ENCODE assay signal across 24 mouse cellular contexts in the genomic region with DNA sequence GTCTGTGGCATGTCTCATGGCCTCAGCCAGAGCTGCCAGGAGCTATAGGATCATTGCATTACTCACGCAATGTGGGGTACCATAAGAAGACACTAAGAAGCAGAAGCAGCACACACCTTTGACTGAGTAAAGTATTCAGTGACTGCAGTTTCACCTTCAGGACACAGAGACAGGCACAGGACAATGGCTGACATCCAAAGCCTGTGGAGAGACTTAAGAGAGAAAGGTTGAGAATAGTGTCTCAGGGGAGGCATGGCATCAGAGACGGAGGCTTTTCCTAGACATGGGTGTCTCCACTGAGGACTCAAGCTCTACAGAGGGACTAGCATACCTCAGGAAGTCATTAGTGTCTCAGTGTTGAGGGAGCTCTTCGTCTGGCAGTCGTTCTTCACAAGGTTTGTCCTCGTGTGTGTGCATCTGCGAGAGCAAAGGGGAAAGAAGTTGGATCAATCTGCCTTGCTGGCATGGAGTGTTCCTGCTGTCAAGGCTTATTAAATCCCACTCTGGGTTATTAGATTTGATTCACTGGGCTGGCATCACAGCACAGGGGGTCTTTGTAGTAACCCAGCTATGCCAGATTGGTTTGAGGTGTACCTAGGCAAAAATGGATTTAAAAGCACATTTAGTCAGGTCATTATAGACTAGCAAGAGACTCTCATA.
DNase-seq lines count a peak whose midpoint lies in the region; ATAC-seq and TF ChIP-seq lines count a peak whose summit lies in the region.
"Had no signal": no experiment of that assay in that cellular context is flagged by ENCODE, and none has a peak within 500 bp of the region (broad histone marks: within the 10 kb centered on the region; RNA-seq: fewer than 3 reads in every experiment).

No protein-coding gene starts in this region.

- intact Hi-C loops in heart, postnatal 25 days (cut with DNase I): no loop called here

- no peak for TF ChIP-seq CTCF in cerebellum, adult 2 months (IDR thresholded peaks at IDR 0.05; ENCODE audit: borderline replicate concordance, insufficient read depth, low read depth, low read length)
- TF ChIP-seq CTCF in brain, embryonic 14.5 days (IDR thresholded peaks at IDR 0.05; ENCODE audit: borderline replicate concordance, extremely low read depth, insufficient read depth, insufficient read length): no peak

- no peaks in the 10 kb centered on the region for H3K36me3 ChIP-seq in hindbrain, embryonic 15.5 days
- H3K36me3 ChIP-seq in hindbrain, embryonic 12.5 days: no peaks in the 10 kb centered on the region
- H3K36me3 ChIP-seq: embryonic facial prominence, embryonic 13.5 days; forebrain, embryonic 15.5 days; heart, embryonic 10.5 days; kidney, embryonic 15.5 days; limb, embryonic 15.5 days; lung, embryonic 15.5 days had no signal

- H3K27me3 ChIP-seq in cerebellum, adult 2 months (ENCODE audit: control insufficient read depth, insufficient read depth, low read length): no peaks in the 10 kb centered on the region
- no peaks in the 10 kb centered on the region for H3K27me3 ChIP-seq in hindbrain, embryonic 15.5 days
- H3K27me3 ChIP-seq in hindbrain, embryonic 12.5 days: no peaks in the 10 kb centered on the region
- H3K27me3 ChIP-seq: embryonic facial prominence, embryonic 13.5 days; forebrain, embryonic 15.5 days; kidney, embryonic 15.5 days; limb, embryonic 15.5 days; lung, embryonic 15.5 days; megakaryocyte, embryonic 14.5 days had no signal

- H3K4me1 ChIP-seq in cerebellum, adult 2 months (ENCODE audit: control insufficient read depth, insufficient read depth, low read length): peaks cover 5% of the 10 kb centered on the region; the same call in 1 of the 2 replicates
- 0 out of 2 replicates have a peak, but pooled peaks cover 4% of the 10 kb centered on the region for H3K4me1 ChIP-seq in hindbrain, embryonic 15.5 days (replicated peaks)
- no peaks in the 10 kb centered on the region for H3K4me1 ChIP-seq in hindbrain, embryonic 12.5 days
- H3K4me1 ChIP-seq: embryonic facial prominence, embryonic 13.5 days; forebrain, embryonic 15.5 days; heart, embryonic 10.5 days; kidney, embryonic 15.5 days; limb, embryonic 15.5 days; lung, embryonic 15.5 days; megakaryocyte, embryonic 14.5 days had no signal

- no peak overlapping the region for H3K9ac ChIP-seq in hindbrain, embryonic 15.5 days
- H3K9ac ChIP-seq in hindbrain, embryonic 12.5 days: no peak overlapping the region
- H3K9ac ChIP-seq: embryonic facial prominence, embryonic 13.5 days; forebrain, embryonic 15.5 days; kidney, embryonic 15.5 days; limb, embryonic 15.5 days; liver, embryonic 14.5 days; lung, embryonic 15.5 days had no signal

- TF ChIP-seq POLR2A in cerebellum, adult 2 months (IDR thresholded peaks at IDR 0.05; ENCODE audit: borderline replicate concordance, insufficient read depth, low read length): no peak
- no peak for TF ChIP-seq POLR2A in brain, embryonic 14.5 days (IDR thresholded peaks at IDR 0.05; ENCODE audit: borderline replicate concordance, extremely low read depth, insufficient read depth, insufficient read length, poor library complexity, severe bottlenecking)

- H3K27ac ChIP-seq in cerebellum, adult 2 months (ENCODE audit: insufficient read depth, low read length): no peak overlapping the region
- peak overlapping the region; percentile 42; the same call in 1 of the 2 replicates for H3K27ac ChIP-seq in hindbrain, embryonic 15.5 days (replicated peaks)
- no peak overlapping the region for H3K27ac ChIP-seq in hindbrain, embryonic 12.5 days
- H3K27ac ChIP-seq: embryonic facial prominence, embryonic 13.5 days; forebrain, embryonic 15.5 days; heart, embryonic 10.5 days; kidney, embryonic 15.5 days; limb, embryonic 15.5 days; liver, embryonic 14.5 days; lung, embryonic 15.5 days; stomach, postnatal 0 days had no signal

- H3K4me2 ChIP-seq in hindbrain, embryonic 15.5 days: no peak overlapping the region
- no peak overlapping the region for H3K4me2 ChIP-seq in hindbrain, embryonic 12.5 days (replicated peaks)
- H3K4me2 ChIP-seq: embryonic facial prominence, embryonic 13.5 days; forebrain, embryonic 15.5 days; kidney, embryonic 15.5 days; limb, embryonic 15.5 days; lung, embryonic 15.5 days had no signal

- H3K4me3 ChIP-seq in cerebellum, adult 2 months (replicated peaks; ENCODE audit: insufficient read depth, low read depth, low read length): no peak overlapping the region
- H3K4me3 ChIP-seq in hindbrain, embryonic 15.5 days: no peak overlapping the region
- H3K4me3 ChIP-seq in hindbrain, embryonic 12.5 days: no peak overlapping the region
- H3K4me3 ChIP-seq: embryonic facial prominence, embryonic 13.5 days; forebrain, embryonic 15.5 days; heart, embryonic 10.5 days; kidney, embryonic 15.5 days; limb, embryonic 15.5 days; lung, embryonic 15.5 days; megakaryocyte, embryonic 14.5 days had no signal

- no peak; the same call in 1 of the 2 replicates for ATAC-seq in hindbrain, embryonic 15.5 days (ENCODE audit: low FRiP score, low read depth)
- ATAC-seq in hindbrain, embryonic 12.5 days (ENCODE audit: low FRiP score): no peak
- ATAC-seq: forebrain, embryonic 15.5 days had no signal

- H3K9me3 ChIP-seq in hindbrain, embryonic 15.5 days: no peaks in the 10 kb centered on the region
- no peaks in the 10 kb centered on the region for H3K9me3 ChIP-seq in hindbrain, embryonic 12.5 days (replicated peaks)
- H3K9me3 ChIP-seq: embryonic facial prominence, embryonic 13.5 days; forebrain, embryonic 15.5 days; heart, embryonic 10.5 days; kidney, embryonic 15.5 days; limb, embryonic 15.5 days; lung, embryonic 15.5 days had no signal

- 20% methylated on average over 6 of the region's 6 CpGs for WGBS in cerebellum, adult 2 months
- 63% methylated on average over 6 of the region's 6 CpGs for WGBS in hindbrain, embryonic 15.5 days
- 86% methylated on average over 6 of the region's 6 CpGs for WGBS in hindbrain, embryonic 12.5 days

- DNase-seq in cerebellum, adult 2 months: peak; percentile 25
- no peak for DNase-seq in cerebellum, adult 11 months
- DNase-seq in brain, embryonic 14.5 days (ENCODE audit: low read depth): peak; percentile 58
- DNase-seq in retina, embryonic 14.5 days (ENCODE audit: low spot score): peak; percentile 20
- no peak for DNase-seq in heart, postnatal 25 days (ENCODE audit: low spot score)
- DNase-seq: adrenal gland, postnatal 14 days; embryo, embryonic 11 days; kidney, adult 11 months; kidney, postnatal 36 days; lung, postnatal 36 days; right cerebral cortex, postnatal 14 days; thymus, adult 2 months; thymus, postnatal 4 days had no signal

Comparison
In these comparisons a context has a peak if more than half of its experiments do, and no peak if none do; other contexts are left out.
1. DNase-seq: peak in cerebellum, adult 2 months (2 of 2), brain, embryonic 14.5 days (single experiment) and retina, embryonic 14.5 days (single experiment); none in cerebellum, adult 11 months (single experiment) and heart, postnatal 25 days (single experiment).